Mouse (Mus musculus): ENCODE data around the gene Zfp523.

DNA sequence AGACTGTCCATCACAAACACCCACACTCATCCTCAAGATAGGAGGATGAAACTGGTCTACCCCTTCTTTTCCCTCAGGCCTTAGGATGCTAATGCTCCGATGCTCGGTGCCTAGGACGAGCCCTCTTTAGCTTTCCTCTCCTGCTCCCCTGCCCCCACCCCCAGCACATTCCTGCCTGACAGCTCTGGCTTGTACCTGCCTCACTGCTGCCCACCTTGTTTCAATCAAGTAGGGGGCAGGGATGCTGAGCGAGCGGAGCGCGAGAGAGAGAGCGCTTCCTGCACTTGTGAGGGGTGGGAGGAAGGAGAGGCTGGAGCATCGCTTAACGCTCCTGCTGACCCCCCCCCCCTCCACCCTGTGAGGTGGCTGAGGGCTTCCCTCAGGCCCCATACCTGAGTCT lies 16.6 kb upstream of the Zfp523 start:
- TF ChIP-seq POLR2A (IDR thresholded peaks at IDR 0.05; ENCODE audit: borderline replicate concordance, insufficient read depth, low read length), result no peak
- no peak for TF ChIP-seq CTCF (IDR thresholded peaks at IDR 0.05; ENCODE audit: borderline replicate concordance, insufficient read depth, low read depth, low read length)

Data from cerebellum, adult 2 months (tissue).